ENCODE assay signal across 13 mouse cellular contexts in the genomic region with DNA sequence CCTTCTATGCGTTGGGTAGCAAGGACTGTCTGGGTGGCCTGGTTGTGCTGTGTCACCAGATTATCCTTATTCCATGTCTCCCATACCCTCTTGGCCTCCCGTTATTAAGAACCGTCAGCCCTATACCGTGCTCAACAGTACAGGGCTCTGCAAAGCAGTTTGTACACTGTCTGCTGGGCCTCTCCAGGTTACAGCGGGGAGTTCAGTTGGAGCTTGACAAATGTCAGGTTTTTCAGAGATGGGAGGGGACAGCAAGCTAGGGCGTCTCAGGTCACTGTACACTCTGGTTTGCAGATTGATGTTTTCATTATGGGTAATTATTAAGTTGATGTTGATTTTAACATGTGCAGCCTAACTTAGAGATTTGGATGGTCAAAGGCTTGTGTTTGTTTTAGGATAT.
DNase-seq lines count a peak whose midpoint lies in the region; ATAC-seq and TF ChIP-seq lines count a peak whose summit lies in the region.
"Had no signal": no experiment of that assay in that cellular context is flagged by ENCODE, and none has a peak within 500 bp of the region (broad histone marks: within the 10 kb centered on the region; RNA-seq: fewer than 3 reads in every experiment).

No protein-coding gene starts in this region.

- peaks cover 9% of the 10 kb centered on the region for H3K4me1 ChIP-seq in forebrain, embryonic 11.5 days (replicated peaks; ENCODE audit: control insufficient read depth, insufficient read depth, low read length)
- H3K4me1 ChIP-seq in forebrain, embryonic 16.5 days (replicated peaks; ENCODE audit: control insufficient read depth, insufficient read depth, low read length): peaks cover 12% of the 10 kb centered on the region
- H3K4me1 ChIP-seq in kidney, embryonic 14.5 days (ENCODE audit: control insufficient read depth, insufficient read depth, low read length): peaks cover 79% of the 10 kb centered on the region
- H3K4me1 ChIP-seq in spleen, adult 2 months (ENCODE audit: control insufficient read depth, insufficient read depth, insufficient read length): peaks cover 14% of the 10 kb centered on the region; the same call in 1 of the 2 replicates
- peaks cover 25% of the 10 kb centered on the region for H3K4me1 ChIP-seq in stomach, postnatal 0 days (replicated peaks; ENCODE audit: control insufficient read depth, insufficient read depth)

- TF ChIP-seq EP300 in stomach, postnatal 0 days (optimal IDR thresholded peaks at IDR 0.05): no peak

- no peak overlapping the region for H3K9ac ChIP-seq in forebrain, embryonic 11.5 days (ENCODE audit: low read length)
- H3K9ac ChIP-seq in forebrain, embryonic 16.5 days (replicated peaks; ENCODE audit: low read depth, low read length): no peak overlapping the region
- H3K9ac ChIP-seq in kidney, embryonic 14.5 days (ENCODE audit: low read depth, low read length): no peak overlapping the region
- no peak overlapping the region for H3K9ac ChIP-seq in stomach, postnatal 0 days (ENCODE audit: low read length)
- H3K9ac ChIP-seq: forebrain, embryonic 15.5 days had no signal

- H3K9me3 ChIP-seq in forebrain, embryonic 11.5 days (ENCODE audit: control insufficient read depth, low read length): no peaks in the 10 kb centered on the region
- no peaks in the 10 kb centered on the region for H3K9me3 ChIP-seq in forebrain, embryonic 16.5 days (ENCODE audit: control insufficient read depth, low read length)
- H3K9me3 ChIP-seq in kidney, embryonic 14.5 days (ENCODE audit: control insufficient read depth, low read length): no peaks in the 10 kb centered on the region
- H3K9me3 ChIP-seq in stomach, postnatal 0 days (ENCODE audit: control insufficient read depth, low read length): no peaks in the 10 kb centered on the region
- H3K9me3 ChIP-seq: forebrain, embryonic 15.5 days; G1E had no signal

- 90% methylated on average over 6 of the region's 6 CpGs for WGBS in forebrain, embryonic 11.5 days
- WGBS in forebrain, embryonic 16.5 days: 89% methylated on average over 6 of the region's 6 CpGs
- WGBS in kidney, embryonic 14.5 days: 35% methylated on average over 6 of the region's 6 CpGs
- 86% methylated on average over 6 of the region's 6 CpGs for whole genome bisulfite sequencing in spleen, adult 2 months
- 34% methylated on average over 6 of the region's 6 CpGs for WGBS in stomach, postnatal 0 days

- DNase-seq in forebrain, embryonic 11.5 days (ENCODE audit: low spot score): peak; percentile 38
- DNase-seq in kidney, postnatal 14 days: no peak
- no peak for DNase-seq in spleen, adult 2 months (ENCODE audit: low read depth in 1 of 2, low spot score in 2 of 2)
- DNase-seq in spleen, postnatal 14 days (ENCODE audit: low spot score in 2 of 2): no peak
- DNase-seq in stomach, postnatal 0 days (ENCODE audit: low spot score): no peak
- no peak for DNase-seq in layer of hippocampus, postnatal 36 days
- DNase-seq: midbrain, embryonic 14.5 days; thymus, postnatal 4 days had no signal

- no peaks in the 10 kb centered on the region for H3K27me3 ChIP-seq in forebrain, embryonic 11.5 days (ENCODE audit: control insufficient read depth, insufficient read depth, low read length)
- no peaks in the 10 kb centered on the region for H3K27me3 ChIP-seq in forebrain, embryonic 16.5 days (replicated peaks; ENCODE audit: control insufficient read depth, insufficient read depth, low read length)
- H3K27me3 ChIP-seq in kidney, embryonic 14.5 days (ENCODE audit: control insufficient read depth, insufficient read depth, low read length): no peaks in the 10 kb centered on the region
- H3K27me3 ChIP-seq in spleen, adult 2 months (ENCODE audit: control insufficient read depth, insufficient read depth, low read length): no peaks in the 10 kb centered on the region
- H3K27me3 ChIP-seq in stomach, postnatal 0 days (ENCODE audit: control insufficient read depth, insufficient read depth, low read length): no peaks in the 10 kb centered on the region
- H3K27me3 ChIP-seq: forebrain, embryonic 15.5 days had no signal

- TF ChIP-seq POLR2A in spleen, adult 2 months (IDR thresholded peaks at IDR 0.05; ENCODE audit: low read depth, low read length): no peak

- ATAC-seq in forebrain, embryonic 11.5 days (replicated peaks; ENCODE audit: low FRiP score): no peak
- no peak for ATAC-seq in forebrain, embryonic 16.5 days
- ATAC-seq in kidney, embryonic 14.5 days (ENCODE audit: low FRiP score, low TSS enrichment): peak; percentile 44
- ATAC-seq in stomach, postnatal 0 days (ENCODE audit: low FRiP score, low TSS enrichment): peak; percentile 18; the same call in 1 of the 2 replicates
- ATAC-seq: activated CD4-positive, CD25-positive, alpha-beta regulatory T cell, adult 4 months; forebrain, embryonic 15.5 days had no signal

- no peak for TF ChIP-seq CTCF in spleen, adult 2 months (IDR thresholded peaks at IDR 0.05; ENCODE audit: extremely low read depth, insufficient read depth, insufficient read length, insufficient replicate concordance)
- no peak for TF ChIP-seq CTCF in stomach, postnatal 0 days (IDR thresholded peaks at IDR 0.05; ENCODE audit: low read depth)

- H3K4me2 ChIP-seq in forebrain, embryonic 11.5 days (ENCODE audit: low read depth, low read length, severe bottlenecking): no peak overlapping the region
- H3K4me2 ChIP-seq in forebrain, embryonic 16.5 days (ENCODE audit: low read length): no peak overlapping the region
- no peak overlapping the region for H3K4me2 ChIP-seq in kidney, embryonic 14.5 days (replicated peaks; ENCODE audit: low read depth, low read length)
- H3K4me2 ChIP-seq in stomach, postnatal 0 days (replicated peaks; ENCODE audit: low read depth): no peak overlapping the region
- H3K4me2 ChIP-seq: forebrain, embryonic 15.5 days had no signal

- no peak overlapping the region for H3K4me3 ChIP-seq in forebrain, embryonic 11.5 days (ENCODE audit: low read depth, low read length)
- no peak overlapping the region for H3K4me3 ChIP-seq in forebrain, embryonic 16.5 days (replicated peaks; ENCODE audit: low read length)
- H3K4me3 ChIP-seq in kidney, embryonic 14.5 days (ENCODE audit: low read length): no peak overlapping the region
- no peak overlapping the region for H3K4me3 ChIP-seq in spleen, adult 2 months (ENCODE audit: extremely low read depth, insufficient read depth, insufficient read length)
- no peak overlapping the region for H3K4me3 ChIP-seq in stomach, postnatal 0 days (ENCODE audit: low read depth, low read length)
- H3K4me3 ChIP-seq: forebrain, embryonic 15.5 days had no signal

- no peak overlapping the region for H3K27ac ChIP-seq in forebrain, embryonic 11.5 days (ENCODE audit: low read depth, low read length)
- H3K27ac ChIP-seq in forebrain, embryonic 16.5 days (ENCODE audit: low read length): no peak overlapping the region
- peak overlapping the region; percentile 60 for H3K27ac ChIP-seq in kidney, embryonic 14.5 days (ENCODE audit: low read depth, low read length)
- 0 out of 2 replicates have a peak overlapping the region, but pooled peaks have one; percentile 0 for H3K27ac ChIP-seq in spleen, adult 2 months (ENCODE audit: insufficient read depth, low read length)
- peak overlapping the region; percentile 78 for H3K27ac ChIP-seq in stomach, postnatal 0 days (replicated peaks)
- H3K27ac ChIP-seq: forebrain, embryonic 15.5 days had no signal

- no peaks in the 10 kb centered on the region for H3K36me3 ChIP-seq in forebrain, embryonic 11.5 days (ENCODE audit: control insufficient read depth, insufficient read depth, low read length)
- no peaks in the 10 kb centered on the region for H3K36me3 ChIP-seq in forebrain, embryonic 16.5 days (ENCODE audit: control insufficient read depth, insufficient read depth)
- H3K36me3 ChIP-seq in kidney, embryonic 14.5 days (ENCODE audit: control insufficient read depth, insufficient read depth, low read length): peaks cover 12% of the 10 kb centered on the region
- H3K36me3 ChIP-seq in spleen, adult 2 months (ENCODE audit: control insufficient read depth, insufficient read depth, low read length): no peaks in the 10 kb centered on the region
- peaks cover 2% of the 10 kb centered on the region; the same call in 1 of the 2 replicates for H3K36me3 ChIP-seq in stomach, postnatal 0 days (ENCODE audit: control insufficient read depth, insufficient read depth, low read length)
- H3K36me3 ChIP-seq: forebrain, embryonic 15.5 days had no signal

Comparison
In these comparisons a context has a peak if more than half of its experiments do, and no peak if none do; other contexts are left out.
1. ATAC-seq: peak in kidney, embryonic 14.5 days (single experiment) and stomach, postnatal 0 days (single experiment); none in forebrain, embryonic 11.5 days (single experiment) and forebrain, embryonic 16.5 days (single experiment).
2. H3K27ac ChIP-seq: peak in kidney, embryonic 14.5 days (single experiment), spleen, adult 2 months (single experiment) and stomach, postnatal 0 days (single experiment); none in forebrain, embryonic 11.5 days (single experiment) and forebrain, embryonic 16.5 days (single experiment).